Mouse (Mus musculus): ENCODE measurements at regions not wholly inside any gene's neighbourhood (a gene's known extent, or its start where the extent isn't known, plus 50 kb on each side); places are given as distances from the start of the nearest gene placed in this dataset.

DNA sequence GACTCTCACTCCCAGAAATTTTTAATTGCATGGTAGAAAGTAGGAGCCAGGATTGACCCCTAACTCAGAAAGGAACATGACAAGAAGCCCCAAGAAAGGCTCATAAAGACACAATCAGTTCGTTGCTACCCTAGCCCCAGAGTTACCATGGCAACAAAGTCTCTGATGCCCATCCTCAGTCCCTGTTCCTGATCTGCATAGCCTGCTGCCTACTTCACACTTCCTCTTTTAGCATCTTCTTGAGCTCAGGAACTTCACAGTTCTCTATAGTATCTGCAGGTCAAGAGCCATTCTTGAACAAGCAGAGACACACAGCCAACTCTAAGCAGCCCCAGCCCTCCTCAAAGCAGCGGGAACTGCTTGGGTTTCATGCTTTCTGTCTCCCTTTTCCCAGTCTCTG is 74.2 kb downstream of the Pttg1 start:
- no peak overlapping the region for H3K4me2 ChIP-seq (ENCODE audit: low read depth, low read length)
- no peak overlapping the region for H3K4me3 ChIP-seq (ENCODE audit: low read depth, low read length)
- DNase-seq (ENCODE audit: low spot score) (no peak), ATAC-seq (ENCODE audit: insufficient read depth, low read depth) (no peak)
- H3K27me3 ChIP-seq (ENCODE audit: control insufficient read depth, insufficient read depth, low read length) = no peaks in the 10 kb centered on the region
- H3K9ac ChIP-seq (replicated peaks; ENCODE audit: low read depth, low read length) = no peak overlapping the region
- no peak overlapping the region for H3K27ac ChIP-seq (ENCODE audit: low read depth)
- no peaks in the 10 kb centered on the region for H3K36me3 ChIP-seq (replicated peaks; ENCODE audit: control insufficient read depth, insufficient read depth, low read length)
- TF ChIP-seq CTCF (IDR thresholded peaks at IDR 0.05; ENCODE audit: low read depth) (no peak), EP300 (IDR thresholded peaks at IDR 0.05; ENCODE audit: low read depth) (no peak)
- 63% methylated on average over 2 of the region's 2 CpGs for WGBS
- no peaks in the 10 kb centered on the region for H3K9me3 ChIP-seq (replicated peaks; ENCODE audit: control insufficient read depth, low read length)
- H3K4me1 ChIP-seq (ENCODE audit: control insufficient read depth, insufficient read depth) = no peaks in the 10 kb centered on the region

DNA sequence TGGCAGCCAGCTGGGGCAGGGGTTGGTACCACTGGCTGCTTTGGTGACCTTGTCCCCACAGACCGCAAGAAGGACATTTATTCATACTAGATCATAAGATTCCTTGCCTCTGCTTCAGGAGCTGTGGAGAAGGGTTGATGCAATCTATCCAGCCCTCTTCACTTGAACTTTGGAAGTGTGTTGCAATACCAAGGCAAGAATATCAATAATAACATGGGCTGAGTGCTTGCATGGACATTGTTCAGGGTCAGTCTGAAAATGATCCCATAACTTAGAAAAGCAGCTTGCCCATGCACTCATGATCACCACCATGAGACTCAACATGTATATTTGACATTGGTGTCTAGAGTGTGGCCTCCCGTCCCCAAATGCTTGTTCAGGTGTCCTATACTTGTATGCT is 74.7 kb downstream of the Pttg1 start:
- 83% methylated on average over 2 of the region's 2 CpGs for WGBS
- H3K4me1 ChIP-seq (ENCODE audit: control insufficient read depth, insufficient read depth) = no peaks in the 10 kb centered on the region
- DNase-seq (ENCODE audit: low spot score) = no peak
- no peak for TF ChIP-seq EP300 (IDR thresholded peaks at IDR 0.05; ENCODE audit: low read depth)
- TF ChIP-seq CTCF (IDR thresholded peaks at IDR 0.05; ENCODE audit: low read depth) = no peak
- no peak overlapping the region for H3K9ac ChIP-seq (replicated peaks; ENCODE audit: low read depth, low read length)
- H3K27me3 ChIP-seq (ENCODE audit: control insufficient read depth, insufficient read depth, low read length) = no peaks in the 10 kb centered on the region
- H3K9me3 ChIP-seq (replicated peaks; ENCODE audit: control insufficient read depth, low read length) = no peaks in the 10 kb centered on the region
- no peak overlapping the region for H3K4me2 ChIP-seq (ENCODE audit: low read depth, low read length)
- no peak for ATAC-seq (ENCODE audit: insufficient read depth, low read depth)
- H3K4me3 ChIP-seq (ENCODE audit: low read depth, low read length) = no peak overlapping the region
- H3K27ac ChIP-seq (ENCODE audit: low read depth) = no peak overlapping the region
- H3K36me3 ChIP-seq (replicated peaks; ENCODE audit: control insufficient read depth, insufficient read depth, low read length) = no peaks in the 10 kb centered on the region

DNA sequence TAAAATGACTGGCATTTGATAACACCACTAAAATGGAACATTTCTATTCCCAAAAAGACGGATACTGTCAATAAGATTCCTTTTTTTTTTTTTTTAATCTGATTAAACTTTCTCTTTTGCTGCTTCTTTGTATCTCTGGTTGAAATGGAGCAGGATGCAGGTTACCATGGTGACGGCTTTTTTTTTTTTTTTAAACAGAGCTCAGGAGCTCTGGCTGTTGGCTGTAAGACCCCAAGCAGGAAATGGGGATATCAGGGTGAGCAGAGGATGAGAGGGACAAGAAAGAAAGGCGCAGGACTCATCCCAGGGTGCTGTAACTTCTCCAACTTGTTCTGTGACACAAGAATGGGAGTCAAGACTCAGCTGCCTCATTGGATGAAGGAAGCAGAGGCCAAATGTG is 75.8 kb downstream of the Pttg1 start:
- H3K9me3 ChIP-seq (replicated peaks; ENCODE audit: control insufficient read depth, low read length) = no peaks in the 10 kb centered on the region
- no peak overlapping the region for H3K9ac ChIP-seq (replicated peaks; ENCODE audit: low read depth, low read length)
- no peak overlapping the region for H3K4me2 ChIP-seq (ENCODE audit: low read depth, low read length)
- no peak overlapping the region for H3K27ac ChIP-seq (ENCODE audit: low read depth)
- TF ChIP-seq EP300 (IDR thresholded peaks at IDR 0.05; ENCODE audit: low read depth) (no peak), CTCF (IDR thresholded peaks at IDR 0.05; ENCODE audit: low read depth) (no peak)
- H3K36me3 ChIP-seq (replicated peaks; ENCODE audit: control insufficient read depth, insufficient read depth, low read length) = no peaks in the 10 kb centered on the region
- H3K4me3 ChIP-seq (ENCODE audit: low read depth, low read length) = no peak overlapping the region
- H3K4me1 ChIP-seq (ENCODE audit: control insufficient read depth, insufficient read depth) = peaks cover 2% of the 10 kb centered on the region
- H3K27me3 ChIP-seq (ENCODE audit: control insufficient read depth, insufficient read depth, low read length) = no peaks in the 10 kb centered on the region
- 52% methylated on average over 3 of the region's 3 CpGs for whole genome bisulfite sequencing
- DNase-seq (ENCODE audit: low spot score) (no peak), ATAC-seq (ENCODE audit: insufficient read depth, low read depth) (no peak)

DNA sequence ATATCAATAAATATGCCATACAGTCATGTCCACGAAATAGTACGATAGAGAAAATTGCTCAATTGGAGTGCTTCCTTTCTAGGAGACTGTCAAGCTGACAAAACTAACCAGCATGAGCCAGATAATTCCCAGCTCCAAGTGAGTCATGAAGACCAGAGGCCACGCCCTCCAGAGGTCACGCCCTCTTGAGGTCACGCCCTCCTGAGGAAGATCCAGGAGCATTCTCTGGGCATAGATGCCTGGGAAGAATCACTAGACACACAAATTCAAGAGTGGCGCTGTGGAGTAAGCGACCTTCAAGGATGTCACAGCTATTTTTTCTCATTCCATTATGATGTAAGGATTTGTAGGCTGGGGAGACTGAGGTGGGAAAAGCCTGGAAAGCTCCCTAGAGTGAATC is 76.5 kb downstream of the Pttg1 start:
- 52% methylated on average over 7 of the region's 7 CpGs for WGBS
- Histone ChIP-seq H3K27ac (ENCODE audit: low read depth) (no peak overlapping the region), H3K36me3 (replicated peaks; ENCODE audit: control insufficient read depth, insufficient read depth, low read length) (no peaks in the 10 kb centered on the region), H3K27me3 (ENCODE audit: control insufficient read depth, insufficient read depth, low read length) (no peaks in the 10 kb centered on the region), H3K9me3 (replicated peaks; ENCODE audit: control insufficient read depth, low read length) (no peaks in the 10 kb centered on the region), H3K4me1 (ENCODE audit: control insufficient read depth, insufficient read depth) (peaks cover 7% of the 10 kb centered on the region), H3K4me2 (ENCODE audit: low read depth, low read length) (no peak overlapping the region), H3K9ac (replicated peaks; ENCODE audit: low read depth, low read length) (no peak overlapping the region), H3K4me3 (ENCODE audit: low read depth, low read length) (no peak overlapping the region)
- TF ChIP-seq CTCF (IDR thresholded peaks at IDR 0.05; ENCODE audit: low read depth) = no peak
- TF ChIP-seq EP300 (IDR thresholded peaks at IDR 0.05; ENCODE audit: low read depth) = no peak
- ATAC-seq (ENCODE audit: insufficient read depth, low read depth) (no peak), DNase-seq (ENCODE audit: low spot score) (no peak)

DNA sequence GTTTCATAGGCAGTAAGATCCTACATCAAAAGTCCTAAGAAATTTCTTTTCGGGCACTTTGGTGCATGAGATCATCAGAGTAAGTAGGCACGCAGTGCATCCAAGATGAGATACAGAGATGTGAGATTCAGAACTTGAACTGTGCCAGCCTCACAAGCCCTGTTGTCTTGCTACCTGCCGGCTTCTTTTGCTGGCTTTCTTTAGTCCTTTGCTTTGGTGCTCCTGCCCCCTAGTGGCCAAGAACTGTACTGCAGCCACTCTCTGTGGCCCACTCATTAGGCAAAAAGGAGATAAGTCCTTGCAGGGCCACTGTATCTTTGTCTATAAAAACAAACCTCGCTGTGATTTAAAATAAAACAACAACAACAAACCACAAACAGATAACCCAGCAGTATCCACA is 77.5 kb downstream of the Pttg1 start:
- Histone ChIP-seq H3K27me3 (ENCODE audit: control insufficient read depth, insufficient read depth, low read length) (no peaks in the 10 kb centered on the region), H3K9me3 (replicated peaks; ENCODE audit: control insufficient read depth, low read length) (no peaks in the 10 kb centered on the region), H3K4me3 (ENCODE audit: low read depth, low read length) (no peak overlapping the region), H3K36me3 (replicated peaks; ENCODE audit: control insufficient read depth, insufficient read depth, low read length) (no peaks in the 10 kb centered on the region), H3K27ac (ENCODE audit: low read depth) (no peak overlapping the region), H3K4me1 (ENCODE audit: control insufficient read depth, insufficient read depth) (peaks cover 7% of the 10 kb centered on the region), H3K4me2 (ENCODE audit: low read depth, low read length) (no peak overlapping the region), H3K9ac (replicated peaks; ENCODE audit: low read depth, low read length) (no peak overlapping the region)
- DNase-seq (ENCODE audit: low spot score) (peak; percentile 61), ATAC-seq (ENCODE audit: insufficient read depth, low read depth) (no peak)
- no peak for TF ChIP-seq EP300 (IDR thresholded peaks at IDR 0.05; ENCODE audit: low read depth)
- TF ChIP-seq CTCF (IDR thresholded peaks at IDR 0.05; ENCODE audit: low read depth) = peak; percentile 94
- 13% methylated on average over 4 of the region's 4 CpGs for WGBS

DNA sequence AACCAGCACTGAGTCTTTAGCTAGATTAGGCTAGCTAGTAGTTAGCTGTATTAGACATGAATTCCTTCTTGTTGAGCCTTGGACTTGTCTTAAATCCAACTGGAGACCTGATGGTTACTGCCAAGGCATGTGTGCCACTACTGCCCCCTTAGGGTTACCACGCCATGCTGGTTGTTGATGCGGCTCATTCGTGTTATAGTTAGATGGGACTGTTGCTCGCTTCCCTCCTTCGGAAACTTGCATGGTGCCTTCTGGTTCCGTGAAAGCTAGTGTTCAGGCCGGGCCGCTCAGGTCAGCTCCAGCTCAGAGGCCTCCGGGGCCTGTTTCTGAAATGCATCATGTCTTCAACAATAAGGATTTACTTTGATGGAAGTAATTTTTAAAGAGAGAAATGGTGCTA is 79.6 kb downstream of the Pttg1 start:
- Histone ChIP-seq H3K36me3 (replicated peaks; ENCODE audit: control insufficient read depth, insufficient read depth, low read length) (no peaks in the 10 kb centered on the region), H3K4me3 (ENCODE audit: low read depth, low read length) (no peak overlapping the region), H3K27ac (ENCODE audit: low read depth) (no peak overlapping the region), H3K9me3 (replicated peaks; ENCODE audit: control insufficient read depth, low read length) (no peaks in the 10 kb centered on the region), H3K4me2 (ENCODE audit: low read depth, low read length) (no peak overlapping the region), H3K9ac (replicated peaks; ENCODE audit: low read depth, low read length) (no peak overlapping the region), H3K4me1 (ENCODE audit: control insufficient read depth, insufficient read depth) (peaks cover 7% of the 10 kb centered on the region), H3K27me3 (ENCODE audit: control insufficient read depth, insufficient read depth, low read length) (no peaks in the 10 kb centered on the region)
- DNase-seq (ENCODE audit: low spot score) = no peak
- 93% methylated on average over 9 of the region's 9 CpGs for WGBS
- ATAC-seq (ENCODE audit: insufficient read depth, low read depth) = no peak
- TF ChIP-seq EP300 (IDR thresholded peaks at IDR 0.05; ENCODE audit: low read depth) (no peak), CTCF (IDR thresholded peaks at IDR 0.05; ENCODE audit: low read depth) (no peak)

Data from heart, postnatal 0 days (tissue).